Mouse (Mus musculus) intestine, postnatal 0 days (tissue): ENCODE results near the gene Fars2. TPM values are rescaled to one million over a fixed set of nuclear protein-coding genes. Genes with fewer than 3 reads are reported as not detected.
A peak's percentile ranks its signal among the peaks of the same experiment; 100 is the strongest.
"Not testable (repeated sequence)": the region's sequence is repeated elsewhere in the genome, so short reads cannot be mapped to it uniquely, and the experiment has no call there.

Experiments used
- ATAC-seq: fragments of 200-750 bp; cut with Nextera tagmentation; 2 replicates; pipeline ENCODE4 v1.8.0; 2017; ENCODE audit warnings: mild to moderate bottlenecking, moderate TSS enrichment, moderate library complexity
- H3K27ac ChIP-seq: fragments of 300-500 bp; sonication (generic); 2 replicates; pipeline ENCODE4 v1.5.1; 2014; ENCODE audit warnings: mild to moderate bottlenecking, low read depth, low read length, moderate library complexity
- H3K27me3 ChIP-seq: fragments of 300-500 bp; sonication (generic); replicated peaks from 2 replicates; pipeline ENCODE4 v1.6.1; 2014; ENCODE audit warnings: low read length, mixed read lengths; ENCODE audit not compliant: control insufficient read depth, insufficient read depth
- H3K36me3 ChIP-seq: fragments of 300-500 bp; sonication (generic); 2 replicates; pipeline ENCODE4 v1.6.1; 2014; ENCODE audit warnings: mild to moderate bottlenecking, moderate library complexity; ENCODE audit not compliant: control insufficient read depth, insufficient read depth
- H3K4me1 ChIP-seq: fragments of 300-500 bp; sonication (generic); replicated peaks from 2 replicates; pipeline ENCODE4 v1.6.1; 2014; ENCODE audit warnings: antibody characterized with exemption, low read length, mixed read lengths; ENCODE audit not compliant: control insufficient read depth, insufficient read depth
- H3K4me2 ChIP-seq: fragments of 300-500 bp; sonication (generic); replicated peaks from 2 replicates; pipeline ENCODE4 v1.6.1; 2014; ENCODE audit warnings: low read depth, mild to moderate bottlenecking, moderate library complexity
- H3K4me3 ChIP-seq: fragments of 300-500 bp; sonication (generic); 2 replicates; pipeline ENCODE4 v1.5.1; 2014; ENCODE audit warnings: low read depth, low read length
- H3K9ac ChIP-seq: fragments of 300-500 bp; sonication (generic); 2 replicates; pipeline ENCODE4 v1.6.1; 2014; ENCODE audit warnings: mild to moderate bottlenecking, low read depth, low read length
- H3K9me3 ChIP-seq: fragments of 300-500 bp; sonication (generic); 2 replicates; pipeline ENCODE4 v1.6.1; 2016; ENCODE audit warnings: mixed run types; ENCODE audit not compliant: control insufficient read depth
- CTCF ChIP-seq: sonication (generic); IDR thresholded peaks from 2 replicates; pipeline ENCODE4 v1.5.1; 2016; ENCODE audit warnings: low read depth, mild to moderate bottlenecking, control low read depth, antibody characterized with exemption, moderate library complexity
- WGBS: fragments of 180-500 bp; shearing (Covaris S2); extraction: QIAGEN DNeasy Blood & Tissue Kit; methylation state at CpG from one replicate; pipeline ENCODE4 v1.1.7; 2014; 5-methylcytosine and 5-hydroxymethylcytosine counted together
- polyA plus RNA-seq: library from polyadenylated mRNA; unstranded; fragments of >200 nt; fragmentation: Nextera tagmentation; extraction: Ambion mirVana; gene quantifications from 2 replicates; pipeline ENCODE4 v1.2.1, GENCODE M21; 2015

Fars2 gene
- polyA plus RNA-seq, 1 experiment from 2014 or later: 29.8 TPM

DNA sequence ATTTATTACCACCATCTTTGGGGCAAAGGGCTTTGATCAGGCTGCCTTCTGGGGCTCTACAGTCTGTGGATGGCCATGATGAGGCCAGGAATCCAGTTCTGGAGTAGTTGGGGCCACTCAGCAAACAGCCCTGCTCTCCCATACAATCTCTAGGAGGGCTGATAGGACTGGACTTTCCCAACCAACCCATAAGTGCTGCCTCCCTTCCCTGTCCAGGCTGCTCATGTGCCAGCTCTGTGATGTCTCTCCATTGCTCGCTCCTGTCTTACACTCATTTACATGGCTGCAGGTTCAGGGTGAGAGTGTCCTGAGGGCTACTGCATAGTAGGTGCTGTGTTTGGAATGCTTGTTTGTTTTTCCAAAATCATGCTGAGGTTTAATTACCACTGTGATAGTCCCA is 298.0 kb downstream of the Fars2 start:
- Histone ChIP-seq H3K4me2 (no peak overlapping the region), H3K36me3 (no peaks in the 10 kb centered on the region; the same call in 1 of the 2 replicates), H3K27ac (no peak overlapping the region), H3K4me1 (no peaks in the 10 kb centered on the region), H3K4me3 (no peak overlapping the region), H3K9ac (no peak overlapping the region), H3K9me3 (no peaks in the 10 kb centered on the region), H3K27me3 (no peaks in the 10 kb centered on the region)
- no peak for TF ChIP-seq CTCF
- 100% methylated on average over 1 of the region's 1 CpGs for WGBS
- no peak for ATAC-seq

DNA sequence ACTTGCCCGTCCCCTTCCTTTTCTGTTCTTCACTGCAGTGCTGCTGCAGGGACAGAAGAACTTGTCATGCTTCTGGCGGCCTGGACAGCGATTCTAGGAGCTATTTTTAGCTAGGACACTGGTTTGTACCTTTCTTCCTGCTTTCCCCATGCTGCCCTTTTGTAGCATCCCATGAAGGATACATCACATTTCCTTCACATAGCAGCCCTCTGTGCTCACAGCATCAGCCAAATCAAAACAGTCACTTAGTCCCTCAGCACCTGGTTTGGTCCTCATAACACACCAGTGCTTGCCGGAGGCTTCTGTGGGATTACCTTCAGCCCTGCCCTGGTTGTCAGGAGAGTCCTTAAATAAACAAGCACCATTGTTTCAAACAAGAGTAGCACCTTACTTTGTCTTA is 299.3 kb downstream of the Fars2 start:
- H3K9ac ChIP-seq: no peak overlapping the region
- no peaks in the 10 kb centered on the region for H3K27me3 ChIP-seq
- H3K36me3 ChIP-seq: no peaks in the 10 kb centered on the region
- H3K27ac ChIP-seq: no peak overlapping the region
- H3K4me2 ChIP-seq: no peak overlapping the region
- no peak for ATAC-seq
- 55% methylated on average over 4 of the region's 4 CpGs for WGBS
- H3K9me3 ChIP-seq: no peaks in the 10 kb centered on the region
- no peaks in the 10 kb centered on the region for H3K4me1 ChIP-seq
- no peak overlapping the region for H3K4me3 ChIP-seq
- no peak for TF ChIP-seq CTCF

DNA sequence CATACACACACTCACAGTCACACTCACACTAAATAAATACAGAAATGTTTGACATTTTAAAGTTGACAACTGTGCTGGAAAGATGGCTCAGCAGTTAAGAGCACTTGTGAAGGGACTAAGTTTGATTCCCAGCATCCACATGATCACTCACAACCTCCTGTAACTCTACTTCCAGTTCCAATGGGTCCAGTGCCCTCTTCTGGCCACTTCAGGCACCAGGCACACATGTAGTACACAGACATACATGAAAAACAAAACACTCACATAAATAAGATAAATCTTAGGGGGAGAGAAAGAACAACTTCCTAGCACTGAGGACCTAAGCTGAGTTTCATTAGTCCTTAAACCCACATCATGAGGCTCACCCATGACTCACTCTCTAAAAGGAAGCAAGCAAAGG is 302.1 kb downstream of the Fars2 start:
- H3K9me3 ChIP-seq: no peaks in the 10 kb centered on the region
- H3K36me3 ChIP-seq: no peaks in the 10 kb centered on the region
- no peak overlapping the region for H3K27ac ChIP-seq
- TF ChIP-seq CTCF: peak; percentile 44
- no peaks in the 10 kb centered on the region for H3K4me1 ChIP-seq
- no peak for ATAC-seq
- no peak overlapping the region for H3K4me3 ChIP-seq
- no peak overlapping the region for H3K9ac ChIP-seq
- H3K4me2 ChIP-seq: no peak overlapping the region
- no peaks in the 10 kb centered on the region for H3K27me3 ChIP-seq

DNA sequence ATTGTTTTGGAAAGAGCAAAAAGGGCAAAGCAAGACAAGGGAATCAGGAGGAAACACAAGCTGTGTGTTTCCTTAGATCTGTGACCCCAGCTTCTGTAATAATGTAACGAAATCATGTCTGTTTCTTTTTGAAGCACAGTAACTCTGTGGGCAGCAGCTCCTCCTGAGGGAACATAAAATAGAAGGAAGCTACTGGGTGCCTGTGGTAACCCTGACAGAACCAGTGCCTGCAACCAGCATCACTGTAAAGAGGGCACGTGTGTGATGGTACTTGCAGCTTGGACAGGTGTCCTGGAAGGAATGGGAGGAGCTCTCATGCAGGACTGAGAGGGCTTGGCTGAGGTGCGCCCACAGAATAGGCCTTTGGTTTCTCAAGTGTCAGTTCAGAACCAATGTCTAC is 305.2 kb downstream of the Fars2 start:
- TF ChIP-seq CTCF: no peak
- Histone ChIP-seq H3K9me3 (no peaks in the 10 kb centered on the region), H3K9ac (no peak overlapping the region), H3K27me3 (no peaks in the 10 kb centered on the region), H3K4me2 (no peak overlapping the region), H3K4me1 (no peaks in the 10 kb centered on the region), H3K36me3 (no peaks in the 10 kb centered on the region), H3K27ac (no peak overlapping the region), H3K4me3 (no peak overlapping the region)
- WGBS: 70% methylated on average over 3 of the region's 3 CpGs
- ATAC-seq: no peak

DNA sequence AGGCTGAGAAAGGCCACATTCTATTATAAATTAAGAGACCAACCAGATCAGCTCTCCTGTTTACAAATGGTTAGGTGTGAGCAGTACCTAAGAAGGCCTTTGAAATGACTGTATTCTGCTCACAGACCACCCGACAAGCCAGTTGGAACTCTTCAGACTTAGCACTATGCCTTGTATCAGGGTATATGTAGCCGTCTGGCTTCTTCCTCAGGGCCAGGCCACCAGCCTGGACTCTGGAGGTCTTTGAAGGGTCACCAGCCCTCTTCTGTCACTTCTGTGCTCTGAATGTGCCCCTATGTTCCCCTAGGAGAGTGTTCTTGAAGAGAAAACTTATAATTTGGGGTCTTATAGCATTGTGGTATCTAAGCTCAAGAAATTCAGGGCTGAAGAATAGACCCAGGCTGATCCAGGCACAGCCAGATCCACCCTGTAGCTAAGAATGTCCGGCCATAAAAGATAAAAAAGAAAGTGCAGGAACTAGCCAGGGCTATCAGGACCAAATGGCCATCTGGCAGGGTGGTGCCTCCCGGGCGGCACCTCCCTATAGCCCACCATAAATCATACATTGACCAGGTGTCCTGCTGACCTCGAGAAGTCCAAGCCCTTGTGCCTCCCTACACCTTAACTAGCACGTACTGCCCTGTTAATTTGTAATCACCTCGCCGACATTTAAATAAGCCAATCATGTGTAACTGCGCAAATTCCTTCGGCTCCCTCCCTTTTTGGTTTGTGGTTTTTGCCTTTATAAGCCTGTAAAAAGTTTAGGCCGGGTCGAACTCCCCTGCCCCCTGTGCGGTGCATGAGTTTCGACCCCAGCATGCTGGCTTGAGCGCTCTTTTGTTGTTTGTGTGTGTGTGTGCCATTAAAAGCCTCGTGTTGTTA is 308.9 kb downstream of the Fars2 start:
- H3K27me3 ChIP-seq, ATAC-seq, H3K36me3 ChIP-seq, H3K9me3 ChIP-seq, H3K9ac ChIP-seq, H3K27ac ChIP-seq, H3K4me2 ChIP-seq, H3K4me1 ChIP-seq, H3K4me3 ChIP-seq: not testable (repeated sequence)
- 41% methylated on average over 17 of the region's 17 CpGs for WGBS

DNA sequence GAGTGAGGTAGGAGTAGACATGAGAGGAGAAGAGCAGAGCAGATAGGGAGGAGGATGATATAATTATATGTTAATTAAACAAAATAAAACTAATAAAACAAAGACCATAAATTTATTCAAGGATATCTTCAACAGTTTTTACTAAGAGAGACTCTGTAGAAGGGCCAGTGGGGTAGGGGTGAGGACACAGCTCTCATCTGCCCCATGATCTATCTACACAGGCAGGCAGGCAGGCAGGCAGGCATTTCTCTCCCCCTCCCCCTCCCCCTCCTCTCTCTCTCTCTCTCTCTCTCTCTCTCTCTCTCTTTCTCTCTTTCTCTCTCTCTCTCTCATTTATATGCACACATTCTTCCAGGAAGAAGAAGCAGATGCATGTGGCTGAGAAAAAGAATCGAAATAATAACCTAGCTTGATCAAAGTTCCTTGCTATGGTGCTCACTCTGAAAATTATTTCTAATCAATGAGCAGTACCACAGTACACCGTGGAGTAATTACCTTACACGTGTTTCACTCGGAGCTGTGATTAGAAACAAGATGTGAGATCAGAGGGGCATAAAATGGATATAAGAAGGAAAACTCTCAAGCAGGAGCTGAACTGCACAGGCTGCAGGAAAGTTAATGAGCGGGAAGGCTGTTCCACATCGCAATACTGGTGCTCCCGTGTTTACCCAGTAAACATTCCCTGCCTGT is 312.4 kb downstream of the Fars2 start:
- Histone ChIP-seq H3K27me3 (no peaks in the 10 kb centered on the region), H3K36me3 (no peaks in the 10 kb centered on the region), H3K4me3 (no peak overlapping the region), H3K4me2 (no peak overlapping the region), H3K4me1 (no peaks in the 10 kb centered on the region), H3K9ac (no peak overlapping the region), H3K27ac (no peak overlapping the region), H3K9me3 (no peaks in the 10 kb centered on the region)
- no peak for TF ChIP-seq CTCF
- 47% methylated on average over 7 of the region's 7 CpGs for WGBS
- ATAC-seq: no peak
